Mouse (Mus musculus) embryonic fibroblast, embryonic 13.5 days (primary cell): ENCODE data around the gene Csrp2.

ENCODE experiments used
- CTCF ChIP-seq: IDR thresholded peaks from 2 replicates; pipeline ENCODE4 v1.5.1; 2011; ENCODE audit warnings: mild to moderate bottlenecking, control low read depth, low read length, moderate library complexity, borderline replicate concordance; ENCODE audit not compliant: insufficient read depth
- POLR2A ChIP-seq: IDR thresholded peaks from 2 replicates; pipeline ENCODE4 v1.6.1; 2011; ENCODE audit warnings: low read depth, mild to moderate bottlenecking, control low read depth, low read length, moderate library complexity

- TF ChIP-seq POLR2A, result no peak
- TF ChIP-seq CTCF, result peak; percentile 17; the same call in 1 of the 2 replicates
Measured at GRCm38 (mm10) chr10:110962172-110962571, 42.6 kb downstream of the Csrp2 start.
